Mouse (Mus musculus) erythroblast, embryonic 14.5 days (primary cell): Measurements from ENCODE around the gene March10.

Source experiments
- GATA1 ChIP-seq: IDR thresholded peaks from 2 replicates; pipeline ENCODE4 v1.6.1; 2012; ENCODE audit warnings: low read length, inconsistent platforms, mixed read lengths
- TAL1 ChIP-seq: IDR thresholded peaks from 3 replicates; pipeline ENCODE4 v1.6.1; 2012; ENCODE audit warnings: low read length, inconsistent platforms, mixed read lengths

GRCm38 (mm10) chr11:105331129-105331528, 125.4 kb downstream of the March10 start:
- TF ChIP-seq GATA1 (no peak), TAL1 (no peak)
